In the genomic region with DNA sequence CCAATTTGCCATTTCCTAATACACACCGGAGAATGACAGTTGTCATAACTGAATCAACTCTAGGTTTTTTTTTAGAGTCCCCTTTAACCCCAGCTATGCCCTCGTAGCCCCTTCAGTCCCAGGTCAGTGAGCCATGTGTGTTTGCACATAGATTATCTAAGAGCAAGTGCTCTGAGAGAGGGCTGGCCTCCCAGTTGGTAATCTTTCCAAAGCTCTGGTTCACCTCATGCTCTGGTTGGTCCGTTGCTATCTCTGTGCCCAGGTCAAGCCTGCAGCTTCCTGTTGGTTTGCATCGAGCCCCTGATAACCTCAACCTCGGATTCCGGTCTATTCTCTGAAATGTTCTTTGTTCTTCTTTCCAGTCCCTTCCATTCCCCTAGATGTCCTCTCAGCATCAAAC, we compare ENCODE assay signal across 23 mouse cellular contexts.
A peak's percentile ranks its signal among the peaks of the same experiment; 100 is the strongest.
DNase-seq lines count a peak whose midpoint lies in the region; ATAC-seq and TF ChIP-seq lines count a peak whose summit lies in the region.
"Had no signal": no experiment of that assay in that cellular context is flagged by ENCODE, and none has a peak within 500 bp of the region (broad histone marks: within the 10 kb centered on the region; RNA-seq: fewer than 3 reads in every experiment).

No protein-coding gene starts in this region.

- peaks cover 8 to 22% of the 10 kb centered on the region in 2 experiments for H3K36me3 ChIP-seq in MEL (ENCODE audit: control insufficient read depth in 1 of 2, insufficient read depth in 2 of 2, low read length in 2 of 2)
- H3K36me3 ChIP-seq in liver, embryonic 13.5 days, result peaks cover 40% of the 10 kb centered on the region
- peaks cover 95% of the 10 kb centered on the region for H3K36me3 ChIP-seq in megakaryocyte, embryonic 14.5 days (replicated peaks; ENCODE audit: low read length)

- peak; percentile 53 for ATAC-seq in granulocyte monocyte progenitor cell, adult 5-6 weeks (replicated peaks; ENCODE audit: poor library complexity, severe bottlenecking)
- peak; percentile 90 for ATAC-seq in liver, embryonic 13.5 days (ENCODE audit: low read depth)
- ATAC-seq in activated CD4-positive, CD25-positive, alpha-beta regulatory T cell, adult 4 months, result no peak
- no peak for ATAC-seq in frontal cortex, adult (ENCODE audit: low TSS enrichment)
- ATAC-seq: forebrain, postnatal 0 days; hindbrain, embryonic 16.5 days; intestine, embryonic 16.5 days; midbrain, embryonic 15.5 days had no signal

- no peak for TF ChIP-seq RAD21 in MEL (IDR thresholded peaks at IDR 0.05; ENCODE audit: low read depth, low read length)

- H3K27me3 ChIP-seq in MEL (ENCODE audit: control insufficient read depth in 1 of 2, insufficient read depth in 2 of 2, low read length in 2 of 2), result no peaks in the 10 kb centered on the region
- H3K27me3 ChIP-seq in liver, embryonic 13.5 days, result no peaks in the 10 kb centered on the region
- no peaks in the 10 kb centered on the region for H3K27me3 ChIP-seq in megakaryocyte, embryonic 14.5 days (replicated peaks)
- H3K27me3 ChIP-seq: midbrain, embryonic 15.5 days; neural tube, embryonic 13.5 days had no signal

- TF ChIP-seq POLR2A in MEL (IDR thresholded peaks at IDR 0.05; ENCODE audit: control insufficient read depth in 1 of 2, insufficient read depth in 1 of 2, low read depth in 1 of 2, low read length in 2 of 2, poor library complexity in 1 of 2), result no peak

- intact Hi-C loops in heart, postnatal 14 days (cut with DNase I), result no loop called here

- H3K4me2 ChIP-seq in liver, embryonic 13.5 days, result peak overlapping the region; percentile 59
- H3K4me2 ChIP-seq: midbrain, embryonic 15.5 days; neural tube, embryonic 13.5 days had no signal

- no peak overlapping the region for H3K9ac ChIP-seq in MEL (ENCODE audit: control insufficient read depth, low read depth, low read length, poor library complexity, severe bottlenecking)
- H3K9ac ChIP-seq in liver, embryonic 13.5 days, result peak overlapping the region; percentile 31; the same call in 1 of the 2 replicates
- H3K9ac ChIP-seq: forebrain, postnatal 0 days; midbrain, embryonic 15.5 days; neural tube, embryonic 13.5 days had no signal

- H3K9me3 ChIP-seq in MEL (replicated peaks; ENCODE audit: insufficient read depth, low read length), result no peaks in the 10 kb centered on the region
- no peaks in the 10 kb centered on the region for H3K9me3 ChIP-seq in liver, embryonic 13.5 days (replicated peaks)
- H3K9me3 ChIP-seq in megakaryocyte, embryonic 14.5 days, result peaks cover 8% of the 10 kb centered on the region
- H3K9me3 ChIP-seq: forebrain, embryonic 10.5 days; hindbrain, embryonic 10.5 days; limb, embryonic 10.5 days; midbrain, embryonic 15.5 days; neural tube, embryonic 13.5 days had no signal

- no peak overlapping the region for H3K4me3 ChIP-seq in MEL (ENCODE audit: control insufficient read depth in 1 of 2, insufficient read depth in 1 of 2, low read depth in 2 of 2, low read length in 2 of 2)
- peak overlapping the region; percentile 27 for H3K4me3 ChIP-seq in liver, embryonic 13.5 days (replicated peaks)
- H3K4me3 ChIP-seq in megakaryocyte, embryonic 14.5 days (replicated peaks), result peak overlapping the region; percentile 85
- H3K4me3 ChIP-seq: forebrain, embryonic 10.5 days; hindbrain, embryonic 10.5 days; layer of hippocampus, adult 2 months; limb, embryonic 10.5 days; midbrain, embryonic 15.5 days; myocyte; neural tube, embryonic 13.5 days had no signal

- peaks cover 9 to 28% of the 10 kb centered on the region in 2 experiments for H3K4me1 ChIP-seq in MEL (ENCODE audit: control insufficient read depth in 1 of 2, insufficient read depth in 2 of 2, low read length in 2 of 2)
- H3K4me1 ChIP-seq in liver, embryonic 13.5 days (replicated peaks), result peaks cover 47% of the 10 kb centered on the region
- peaks cover 88% of the 10 kb centered on the region for H3K4me1 ChIP-seq in megakaryocyte, embryonic 14.5 days
- H3K4me1 ChIP-seq: forebrain, embryonic 10.5 days; hindbrain, embryonic 10.5 days; limb, embryonic 10.5 days; midbrain, embryonic 15.5 days; neural tube, embryonic 13.5 days had no signal

- H3K79me2 ChIP-seq in MEL (ENCODE audit: control insufficient read depth, insufficient read depth, low read length, poor library complexity), result no peaks in the 10 kb centered on the region

- DNase-seq in MEL (ENCODE audit: low read depth, low spot score), result peak; percentile 84
- peak; percentile 69 for DNase-seq in liver, embryonic 13.5 days
- no peak for DNase-seq in gastrocnemius, adult 8-10 months (ENCODE audit: low spot score in 2 of 2)
- DNase-seq in heart, postnatal 14 days, result no peak
- DNase-seq: B cell, adult 2 months; cerebellum, adult 9-10 months; forebrain, postnatal 0 days; kidney, adult 9 months; kidney, postnatal 14 days; lung, postnatal 10 days had no signal

- H3K27ac ChIP-seq in MEL (ENCODE audit: control insufficient read depth, low read depth, low read length), result peak overlapping the region; percentile 87
- peak overlapping the region; percentile 76 for H3K27ac ChIP-seq in liver, embryonic 13.5 days
- H3K27ac ChIP-seq: forebrain, embryonic 10.5 days; hindbrain, embryonic 10.5 days; layer of hippocampus, adult 2 months; limb, embryonic 10.5 days; midbrain, embryonic 15.5 days; neural tube, embryonic 13.5 days had no signal

- TF ChIP-seq CTCF in MEL (IDR thresholded peaks at IDR 0.05 in 2 of 3, conservative IDR thresholded peaks at IDR 0.05 in 1 of 3; ENCODE audit: control insufficient read depth in 1 of 3, insufficient read depth in 1 of 3, low read depth in 2 of 3, low read length in 3 of 3, poor library complexity in 1 of 3, severe bottlenecking in 1 of 3), result no peak

- TF ChIP-seq EP300 in MEL (IDR thresholded peaks at IDR 0.05; ENCODE audit: low read depth in 1 of 2, low read length in 2 of 2), result peak; percentile 96 to 97

- 1% methylated on average over 6 of the region's 6 CpGs for WGBS in liver, embryonic 13.5 days (ENCODE audit: insufficient replicate concordance)

TF ChIP-seq in MEL, 35 proteins besides CTCF, POLR2A, EP300 and RAD21:
- TF ChIP-seq MYC (IDR thresholded peaks at IDR 0.05; ENCODE audit: low read depth, low read length) (peak; percentile 79), BHLHE40 (IDR thresholded peaks at IDR 0.05; ENCODE audit: borderline replicate concordance, low read depth, low read length) (peak; percentile 40; the same call in 1 of the 2 replicates), NRF1 (IDR thresholded peaks at IDR 0.05; ENCODE audit: insufficient read depth, low read depth, low read length, poor library complexity, severe bottlenecking) (no peak; the same call in 1 of the 2 replicates), KAT2A (conservative IDR thresholded peaks at IDR 0.05; ENCODE audit: low read depth, low read length) (no peak), CHD1 (IDR thresholded peaks at IDR 0.05; ENCODE audit: low read depth, low read length) (no peak), ELF1 (IDR thresholded peaks at IDR 0.05; ENCODE audit: low read depth, low read length) (no peak), ZKSCAN1 (IDR thresholded peaks at IDR 0.05; ENCODE audit: low read depth, low read length) (no peak), MXI1 (IDR thresholded peaks at IDR 0.05; ENCODE audit: low read depth, low read length) (no peak; the same call in 1 of the 2 replicates), USF1 (IDR thresholded peaks at IDR 0.05; ENCODE audit: low read depth, low read length) (no peak), JUND (IDR thresholded peaks at IDR 0.05; ENCODE audit: low read depth, low read length) (0 out of 2 replicates have a peak, but pooled peaks have one; percentile 46), POLR2AphosphoS5 (IDR thresholded peaks at IDR 0.05; ENCODE audit: borderline replicate concordance, low read depth, low read length) (no peak), MAZ (IDR thresholded peaks at IDR 0.05; ENCODE audit: low read depth, low read length) (no peak), MYB (IDR thresholded peaks at IDR 0.05; ENCODE audit: low read depth, low read length) (peak; percentile 70), MEF2A (IDR thresholded peaks at IDR 0.05; ENCODE audit: extremely low read depth, insufficient replicate concordance, low read depth, low read length, poor library complexity, severe bottlenecking) (no peak), POLR2AphosphoS2 (IDR thresholded peaks at IDR 0.05; ENCODE audit: low read length) (no peak), ZC3H11A (IDR thresholded peaks at IDR 0.05; ENCODE audit: low read depth, low read length) (no peak), TCF12 (IDR thresholded peaks at IDR 0.05; ENCODE audit: low read depth, low read length) (peak; percentile 94), GATA1 (IDR thresholded peaks at IDR 0.05; ENCODE audit: low read depth, low read length) (peak; percentile 94), RCOR1 (IDR thresholded peaks at IDR 0.05; ENCODE audit: low read depth, low read length) (peak; percentile 87), ZNF384 (IDR thresholded peaks at IDR 0.05; ENCODE audit: low read depth, low read length) (peak; percentile 57), SIN3A (IDR thresholded peaks at IDR 0.05; ENCODE audit: low read length) (peak; percentile 79), MAFK (IDR thresholded peaks at IDR 0.05; ENCODE audit: borderline replicate concordance, low read depth, low read length) (no peak), USF2 (IDR thresholded peaks at IDR 0.05; ENCODE audit: borderline replicate concordance in 1 of 2, insufficient read depth in 1 of 2, low read depth in 1 of 2, low read length in 2 of 2) (no peak), NELFE (IDR thresholded peaks at IDR 0.05; ENCODE audit: low read depth, low read length) (no peak), GABPA (IDR thresholded peaks at IDR 0.05; ENCODE audit: low read depth, low read length) (no peak), TBP (IDR thresholded peaks at IDR 0.05; ENCODE audit: low read depth, low read length) (no peak), SMC3 (IDR thresholded peaks at IDR 0.05; ENCODE audit: low read depth, low read length) (no peak), TAL1 (IDR thresholded peaks at IDR 0.05; ENCODE audit: low read length) (peak; percentile 87), HCFC1 (IDR thresholded peaks at IDR 0.05; ENCODE audit: low read depth, low read length) (no peak), ZMIZ1 (IDR thresholded peaks at IDR 0.05; ENCODE audit: low read depth, low read length) (no peak), CHD2 (IDR thresholded peaks at IDR 0.05; ENCODE audit: low read length) (peak; percentile 15; the same call in 1 of the 2 replicates), ETS1 (IDR thresholded peaks at IDR 0.05; ENCODE audit: low read depth, low read length) (peak; percentile 75), UBTF (IDR thresholded peaks at IDR 0.05; ENCODE audit: borderline replicate concordance, insufficient read depth, low read depth, low read length) (no peak), E2F4 (IDR thresholded peaks at IDR 0.05; ENCODE audit: borderline replicate concordance, low read depth, low read length) (no peak), MAX (IDR thresholded peaks at IDR 0.05; ENCODE audit: low read length) (peak; percentile 68)

Comparison
In these comparisons a context has a peak if more than half of its experiments do, and no peak if none do; other contexts are left out.
1. DNase-seq: peak in MEL (single experiment) and liver, embryonic 13.5 days (single experiment); none in gastrocnemius, adult 8-10 months (0 of 2) and heart, postnatal 14 days (0 of 2).
2. H3K4me3 ChIP-seq: peak in liver, embryonic 13.5 days (single experiment) and megakaryocyte, embryonic 14.5 days (single experiment); none in MEL (0 of 2).
3. ATAC-seq: peak in granulocyte monocyte progenitor cell, adult 5-6 weeks (single experiment) and liver, embryonic 13.5 days (single experiment); none in activated CD4-positive, CD25-positive, alpha-beta regulatory T cell, adult 4 months (single experiment) and frontal cortex, adult (single experiment).